Mouse (Mus musculus): ENCODE measurements around the gene Asic2. TPM values are rescaled to one million over a fixed set of nuclear protein-coding genes. Genes with fewer than 3 reads are reported as not detected.
A peak's percentile ranks its signal among the peaks of the same experiment; 100 is the strongest.

Gene Asic2
- polyA plus RNA-seq, 1 experiment: 39.7 TPM

DNA sequence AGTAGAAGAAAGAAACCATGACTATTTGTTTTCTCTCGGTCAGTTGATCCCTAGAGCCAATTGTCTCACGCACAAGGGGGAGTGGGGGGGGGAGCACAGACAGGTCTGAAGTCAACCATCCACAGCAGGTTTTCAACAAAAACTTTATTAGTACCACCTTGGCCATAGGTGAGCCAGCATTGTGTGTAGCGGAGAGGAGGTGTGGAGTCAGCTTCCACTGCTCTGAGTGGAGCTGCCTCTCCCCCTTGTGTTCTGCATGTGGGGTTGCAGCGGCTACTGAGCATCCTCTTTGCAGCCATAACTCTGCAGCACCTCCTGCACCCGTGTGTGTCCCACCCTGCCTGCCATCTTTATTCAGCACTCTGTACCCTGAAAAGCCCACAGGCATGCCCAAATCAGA, 6.3 kb upstream of the Asic2 start:
- TF ChIP-seq CTCF (IDR thresholded peaks at IDR 0.05; ENCODE audit: borderline replicate concordance, insufficient read depth, low read depth, low read length) (peak; percentile 50), POLR2A (IDR thresholded peaks at IDR 0.05; ENCODE audit: borderline replicate concordance, insufficient read depth, low read length) (no peak)
- Histone ChIP-seq H3K4me3 (replicated peaks; ENCODE audit: insufficient read depth, low read depth, low read length) (no peak overlapping the region), H3K27ac (ENCODE audit: insufficient read depth, low read length) (no peak overlapping the region), H3K4me1 (ENCODE audit: control insufficient read depth, insufficient read depth, low read length) (no peaks in the 10 kb centered on the region), H3K27me3 (ENCODE audit: control insufficient read depth, insufficient read depth, low read length) (no peaks in the 10 kb centered on the region; the same call in 1 of the 2 replicates)
- 40% methylated on average over 5 of the region's 5 CpGs for WGBS
- DNase-seq: peak; percentile 8 to 13

GRCm38 (mm10) chr11:81973699-81974098, 5.4 kb upstream of the Asic2 start:
- no peaks in the 10 kb centered on the region for H3K4me1 ChIP-seq (ENCODE audit: control insufficient read depth, insufficient read depth, low read length)
- WGBS: 49% methylated on average over 5 of the region's 5 CpGs
- TF ChIP-seq CTCF (IDR thresholded peaks at IDR 0.05; ENCODE audit: borderline replicate concordance, insufficient read depth, low read depth, low read length) (no peak), POLR2A (IDR thresholded peaks at IDR 0.05; ENCODE audit: borderline replicate concordance, insufficient read depth, low read length) (no peak)

DNA sequence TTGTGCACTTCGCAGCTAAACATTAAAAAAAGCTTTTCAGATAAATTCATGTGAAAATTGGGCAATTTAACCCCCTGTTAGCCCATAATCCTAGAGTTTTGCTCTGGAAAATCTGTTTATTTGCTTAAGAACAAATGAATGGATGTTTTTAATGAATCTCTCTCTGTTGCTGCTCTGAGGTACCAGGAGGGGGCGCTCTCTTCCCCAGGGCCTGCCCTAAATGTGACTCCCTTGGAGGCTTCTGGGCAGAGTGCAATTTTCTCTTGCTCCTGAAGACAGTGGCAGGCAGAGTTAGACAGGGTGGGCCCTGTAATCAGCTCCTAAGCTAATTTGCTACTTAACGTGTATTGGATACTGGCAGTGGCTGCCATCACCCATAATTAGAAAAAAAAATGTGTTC, 3.8 kb upstream of the Asic2 start:
- Histone ChIP-seq H3K4me3 (replicated peaks; ENCODE audit: insufficient read depth, low read depth, low read length) (no peak overlapping the region), H3K4me1 (ENCODE audit: control insufficient read depth, insufficient read depth, low read length) (no peaks in the 10 kb centered on the region), H3K27ac (ENCODE audit: insufficient read depth, low read length) (no peak overlapping the region), H3K27me3 (ENCODE audit: control insufficient read depth, insufficient read depth, low read length) (no peaks in the 10 kb centered on the region; the same call in 1 of the 2 replicates)
- DNase-seq: no peak
- 62% methylated on average over 3 of the region's 3 CpGs for WGBS
- TF ChIP-seq CTCF (IDR thresholded peaks at IDR 0.05; ENCODE audit: borderline replicate concordance, insufficient read depth, low read depth, low read length) (0 out of 2 replicates have a peak, but pooled peaks have one; percentile 11), POLR2A (IDR thresholded peaks at IDR 0.05; ENCODE audit: borderline replicate concordance, insufficient read depth, low read length) (no peak)

More at GRCm38 (mm10) chr11:81973699-81974098, 5.4 kb upstream of the Asic2 start:
- Histone ChIP-seq H3K27ac (ENCODE audit: insufficient read depth, low read length) (no peak overlapping the region), H3K4me3 (replicated peaks; ENCODE audit: insufficient read depth, low read depth, low read length) (no peak overlapping the region), H3K27me3 (ENCODE audit: control insufficient read depth, insufficient read depth, low read length) (no peaks in the 10 kb centered on the region; the same call in 1 of the 2 replicates)
- DNase-seq: no peak

GRCm38 (mm10) chr11:81966626-81967289, 1.5 kb downstream of the Asic2 start:
- H3K4me1 ChIP-seq (ENCODE audit: control insufficient read depth, insufficient read depth, low read length): peaks cover 3% of the 10 kb centered on the region; the same call in 1 of the 2 replicates
- H3K27ac ChIP-seq (ENCODE audit: insufficient read depth, low read length): no peak overlapping the region
- WGBS: 15% methylated on average over 15 of the region's 15 CpGs
- H3K4me3 ChIP-seq (replicated peaks; ENCODE audit: insufficient read depth, low read depth, low read length): no peak overlapping the region
- TF ChIP-seq POLR2A (IDR thresholded peaks at IDR 0.05; ENCODE audit: borderline replicate concordance, insufficient read depth, low read length) (no peak), CTCF (IDR thresholded peaks at IDR 0.05; ENCODE audit: borderline replicate concordance, insufficient read depth, low read depth, low read length) (no peak)
- no peaks in the 10 kb centered on the region; the same call in 1 of the 2 replicates for H3K27me3 ChIP-seq (ENCODE audit: control insufficient read depth, insufficient read depth, low read length)
- no peak for DNase-seq

- WGBS: 29% methylated on average over 11 of the region's 11 CpGs
- no peak for TF ChIP-seq POLR2A (IDR thresholded peaks at IDR 0.05; ENCODE audit: borderline replicate concordance, insufficient read depth, low read length)
- TF ChIP-seq CTCF (IDR thresholded peaks at IDR 0.05; ENCODE audit: borderline replicate concordance, insufficient read depth, low read depth, low read length): no peak
- no peak for DNase-seq
- H3K4me1 ChIP-seq (ENCODE audit: control insufficient read depth, insufficient read depth, low read length): peaks cover 3% of the 10 kb centered on the region; the same call in 1 of the 2 replicates
- H3K27ac ChIP-seq (ENCODE audit: insufficient read depth, low read length): no peak overlapping the region
- H3K4me3 ChIP-seq (replicated peaks; ENCODE audit: insufficient read depth, low read depth, low read length): no peak overlapping the region
- H3K27me3 ChIP-seq (ENCODE audit: control insufficient read depth, insufficient read depth, low read length): no peaks in the 10 kb centered on the region; the same call in 1 of the 2 replicates
These were observed 2.3 kb downstream of the Asic2 start for GRCm38 (mm10) chr11:81965653-81966625.

GRCm38 (mm10) chr11:81964561-81964960, 3.7 kb downstream of the Asic2 start:
- TF ChIP-seq CTCF (IDR thresholded peaks at IDR 0.05; ENCODE audit: borderline replicate concordance, insufficient read depth, low read depth, low read length): no peak
- TF ChIP-seq POLR2A (IDR thresholded peaks at IDR 0.05; ENCODE audit: borderline replicate concordance, insufficient read depth, low read length): no peak
- Histone ChIP-seq H3K27ac (ENCODE audit: insufficient read depth, low read length) (no peak overlapping the region), H3K4me1 (ENCODE audit: control insufficient read depth, insufficient read depth, low read length) (peaks cover 3% of the 10 kb centered on the region; the same call in 1 of the 2 replicates), H3K4me3 (replicated peaks; ENCODE audit: insufficient read depth, low read depth, low read length) (no peak overlapping the region), H3K27me3 (ENCODE audit: control insufficient read depth, insufficient read depth, low read length) (no peaks in the 10 kb centered on the region; the same call in 1 of the 2 replicates)
- no peak for DNase-seq
- WGBS: 46% methylated on average over 4 of the region's 4 CpGs

DNA sequence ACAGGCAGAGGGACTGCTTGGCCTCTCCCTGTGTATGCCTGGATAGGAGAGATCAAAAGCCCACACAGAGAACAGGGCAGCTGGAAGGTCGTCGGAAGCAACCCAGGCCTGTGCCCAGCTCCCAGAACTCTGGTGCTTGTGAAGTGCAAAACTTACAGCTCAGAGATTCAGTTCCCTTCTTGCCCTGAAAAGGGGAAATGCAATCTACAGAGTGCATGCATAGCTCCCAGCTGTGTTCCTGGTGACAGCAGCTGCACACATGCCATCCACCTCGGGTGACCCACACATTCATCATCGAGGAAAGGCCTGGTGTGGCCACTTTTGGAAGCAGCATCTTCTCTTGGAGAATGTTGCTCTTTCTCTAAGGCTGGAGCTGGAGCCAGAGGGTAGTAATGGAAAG, 13.9 kb downstream of the Asic2 start:
- H3K27ac ChIP-seq (ENCODE audit: insufficient read depth, low read length): no peak overlapping the region
- DNase-seq: no peak
- H3K27me3 ChIP-seq (ENCODE audit: control insufficient read depth, insufficient read depth, low read length): no peaks in the 10 kb centered on the region
- no peaks in the 10 kb centered on the region for H3K4me1 ChIP-seq (ENCODE audit: control insufficient read depth, insufficient read depth, low read length)
- H3K4me3 ChIP-seq (replicated peaks; ENCODE audit: insufficient read depth, low read depth, low read length): no peak overlapping the region
- 46% methylated on average over 4 of the region's 4 CpGs for WGBS
- TF ChIP-seq POLR2A (IDR thresholded peaks at IDR 0.05; ENCODE audit: borderline replicate concordance, insufficient read depth, low read length): no peak
- no peak for TF ChIP-seq CTCF (IDR thresholded peaks at IDR 0.05; ENCODE audit: borderline replicate concordance, insufficient read depth, low read depth, low read length)
